Mouse (Mus musculus) lung, embryonic 14.5 days (tissue): ENCODE measurements around the gene Os9. TPM values are rescaled to one million over a fixed set of nuclear protein-coding genes. Genes with fewer than 3 reads are reported as not detected.
"Not testable (repeated sequence)": the region's sequence is repeated elsewhere in the genome, so short reads cannot be mapped to it uniquely, and the experiment has no call there.

ENCODE experiments used
- ATAC-seq: fragments of 200-750 bp; cut with Nextera tagmentation; 2 replicates; pipeline ENCODE4 v1.8.0; 2017; ENCODE audit warnings: mild to moderate bottlenecking, moderate TSS enrichment, moderate library complexity; ENCODE audit not compliant: insufficient read depth
- DNase-seq: peaks from one replicate; pipeline ENCODE4 v3.0.0-alpha.2; 2015
- H3K27ac ChIP-seq: fragments of 300-500 bp; sonication (generic); 2 replicates; pipeline ENCODE4 v1.5.1; 2014; ENCODE audit warnings: low read depth, mild to moderate bottlenecking, moderate library complexity
- H3K27me3 ChIP-seq: fragments of 300-500 bp; sonication (generic); 2 replicates; pipeline ENCODE4 v1.6.1; 2014; ENCODE audit warnings: low read length, control low read depth; ENCODE audit not compliant: insufficient read depth
- H3K36me3 ChIP-seq: fragments of 300-500 bp; sonication (generic); 2 replicates; pipeline ENCODE4 v1.6.1; 2014; ENCODE audit warnings: control low read depth; ENCODE audit not compliant: insufficient read depth
- H3K4me1 ChIP-seq: fragments of 300-500 bp; sonication (generic); 2 replicates; pipeline ENCODE4 v1.6.1; 2014; ENCODE audit warnings: antibody characterized with exemption, control low read depth; ENCODE audit not compliant: insufficient read depth
- H3K4me2 ChIP-seq: fragments of 300-500 bp; sonication (generic); 2 replicates; pipeline ENCODE4 v1.6.1; 2014; ENCODE audit warnings: mild to moderate bottlenecking
- H3K4me3 ChIP-seq: fragments of 300-500 bp; sonication (generic); 2 replicates; pipeline ENCODE4 v1.5.1; 2014; ENCODE audit warnings: low read depth, low read length
- H3K9ac ChIP-seq: fragments of 300-500 bp; sonication (generic); 2 replicates; pipeline ENCODE4 v1.6.1; 2014
- H3K9me3 ChIP-seq: fragments of 300-500 bp; sonication (generic); 2 replicates; pipeline ENCODE4 v1.6.1; 2016; ENCODE audit warnings: low read depth, low read length, control low read depth
- CTCF ChIP-seq: IDR thresholded peaks from 2 replicates; pipeline ENCODE4 v1.5.1; 2016; ENCODE audit warnings: antibody characterized with exemption, low read depth
- WGBS: fragments of 180-500 bp; shearing (Covaris S2); extraction: QIAGEN DNeasy Blood & Tissue Kit; methylation state at CpG from one replicate; pipeline ENCODE4 v1.1.7; 2014; 5-methylcytosine and 5-hydroxymethylcytosine counted together
- polyA plus RNA-seq: library from polyadenylated mRNA; unstranded; fragments of >200 nt; fragmentation: Nextera tagmentation; extraction: Ambion mirVana; gene quantifications from 2 replicates; pipeline ENCODE4 v1.2.1, GENCODE M21; 2014

Gene Os9
- polyA plus RNA-seq, 1 experiment from 2014 or later: 56.8 TPM

DNA sequence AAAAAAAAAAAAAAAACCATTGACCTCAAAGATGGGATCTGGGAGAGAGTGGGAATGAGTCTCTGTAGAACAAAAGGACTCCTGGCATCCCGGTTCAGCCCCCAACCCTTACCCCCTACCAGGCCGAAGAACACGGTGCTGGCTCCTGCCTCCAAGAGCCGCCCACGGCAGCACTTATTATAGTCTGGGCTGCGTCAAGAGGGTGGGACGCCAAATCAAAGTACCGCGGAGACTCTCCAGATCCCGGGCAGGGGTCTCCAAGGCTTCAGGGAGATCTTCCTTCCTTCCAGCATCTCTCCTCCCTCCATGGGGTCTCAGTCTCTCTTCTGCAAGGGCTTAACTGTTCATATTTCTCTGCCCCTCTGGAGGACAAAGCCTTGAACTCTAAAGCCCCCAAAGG is 43.4 kb downstream of the Os9 start:
- 0 out of 2 replicates have a peak, but pooled peaks cover 3% of the 10 kb centered on the region for H3K4me1 ChIP-seq
- H3K9ac ChIP-seq: no peak overlapping the region
- peaks cover 54% of the 10 kb centered on the region for H3K27me3 ChIP-seq
- DNase-seq (no peak), ATAC-seq (no peak)
- no peak overlapping the region for H3K4me2 ChIP-seq
- H3K4me3 ChIP-seq: no peak overlapping the region
- no peaks in the 10 kb centered on the region for H3K9me3 ChIP-seq
- TF ChIP-seq CTCF: no peak
- no peak overlapping the region for H3K27ac ChIP-seq
- 5% methylated on average over 10 of the region's 10 CpGs for WGBS
- no peaks in the 10 kb centered on the region for H3K36me3 ChIP-seq

DNA sequence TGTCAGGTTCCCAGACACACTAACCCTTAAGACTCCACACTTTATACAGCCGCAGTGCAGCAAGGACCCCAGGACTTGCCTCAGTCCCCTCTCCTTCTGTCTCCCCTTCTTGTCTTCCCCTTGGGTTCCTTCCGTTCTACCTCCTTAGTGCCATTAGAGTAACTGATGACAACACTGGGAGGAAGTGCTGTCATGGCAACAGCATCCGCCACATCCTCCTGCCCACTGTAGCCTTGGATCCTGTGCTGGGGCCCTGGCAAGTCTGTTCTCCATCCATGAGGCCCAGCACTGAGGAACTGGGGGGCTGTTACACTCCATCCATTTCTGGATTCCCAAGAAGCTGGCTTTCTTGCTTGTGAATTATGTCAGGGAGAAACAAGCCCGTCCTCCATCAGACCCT is 44.8 kb downstream of the Os9 start:
- H3K27me3 ChIP-seq: peaks cover 42% of the 10 kb centered on the region
- DNase-seq (no peak), ATAC-seq (no peak)
- WGBS: 33% methylated on average over 4 of the region's 4 CpGs
- no peak overlapping the region for H3K4me3 ChIP-seq
- no peak overlapping the region for H3K27ac ChIP-seq
- no peak overlapping the region for H3K9ac ChIP-seq
- TF ChIP-seq CTCF: no peak
- no peaks in the 10 kb centered on the region for H3K36me3 ChIP-seq
- no peak overlapping the region for H3K4me2 ChIP-seq
- 0 out of 2 replicates have a peak, but pooled peaks cover 1% of the 10 kb centered on the region for H3K4me1 ChIP-seq
- H3K9me3 ChIP-seq: no peaks in the 10 kb centered on the region

DNA sequence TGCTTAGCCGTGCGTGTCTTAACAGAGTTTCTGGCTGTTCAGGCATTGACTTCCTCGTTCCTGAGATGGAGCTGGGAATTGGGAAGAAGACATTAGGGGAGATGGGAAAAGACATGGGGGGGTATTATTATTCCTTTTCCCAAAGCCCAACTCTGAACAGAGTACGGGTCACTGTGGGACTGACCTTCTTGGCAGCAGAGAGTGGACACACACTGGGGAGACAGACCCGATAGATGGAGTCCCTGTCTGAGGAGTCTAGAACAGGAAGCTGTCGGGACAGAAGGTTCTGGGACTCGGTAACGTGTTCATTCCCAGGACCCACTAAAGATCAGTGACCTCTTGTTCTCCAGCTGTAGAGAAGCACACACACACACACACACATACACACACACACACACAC is 45.3 kb downstream of the Os9 start:
- Histone ChIP-seq H3K4me3 (no peak overlapping the region), H3K4me2 (no peak overlapping the region), H3K4me1 (0 out of 2 replicates have a peak, but pooled peaks cover 3% of the 10 kb centered on the region), H3K9me3 (no peaks in the 10 kb centered on the region), H3K27ac (no peak overlapping the region), H3K9ac (no peak overlapping the region), H3K36me3 (no peaks in the 10 kb centered on the region), H3K27me3 (peaks cover 37% of the 10 kb centered on the region)
- no peak for TF ChIP-seq CTCF
- DNase-seq (no peak), ATAC-seq (no peak)
- WGBS: 67% methylated on average over 8 of the region's 8 CpGs

DNA sequence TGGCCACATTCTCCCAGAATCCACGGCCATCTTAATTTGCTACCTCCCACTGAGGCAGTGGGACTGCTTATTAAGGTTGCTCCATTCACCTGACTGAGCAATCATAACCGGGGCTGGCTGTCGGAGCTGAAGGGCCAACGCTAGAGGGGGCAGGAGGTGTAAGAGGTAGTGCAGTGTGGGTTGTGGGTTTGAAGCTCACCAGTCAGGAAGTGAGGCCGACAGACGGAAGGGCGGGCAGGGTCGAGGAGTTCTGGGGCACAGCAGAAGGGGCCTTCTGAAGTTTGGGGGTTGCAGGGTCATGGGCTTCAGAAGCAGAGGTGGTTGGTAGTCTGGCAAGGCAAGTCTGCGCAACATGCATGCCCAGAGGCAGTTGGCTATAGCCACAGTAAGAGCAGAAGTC is 45.9 kb downstream of the Os9 start, which contains the start of gene Agap2:
Gene Agap2 (plus strand): TSS at position 205 of the 400 bp plus-strand sequence.
- peaks cover 32% of the 10 kb centered on the region for H3K27me3 ChIP-seq
- WGBS: 65% methylated on average over 9 of the region's 9 CpGs
- no peaks in the 10 kb centered on the region for H3K9me3 ChIP-seq
- H3K4me2 ChIP-seq: no peak within 1 kb of the TSS
- H3K4me1 ChIP-seq: 0 out of 2 replicates have a peak, but pooled peaks cover 3% of the 10 kb centered on the region
- no peak within 1 kb of the TSS for H3K27ac ChIP-seq
- peak; percentile 20; the same call in 1 of the 2 replicates for TF ChIP-seq CTCF
- DNase-seq (no peak), ATAC-seq (no peak)
- no peak within 1 kb of the TSS for H3K9ac ChIP-seq
- H3K4me3 ChIP-seq: no peak within 1 kb of the TSS
- H3K36me3 ChIP-seq: no peaks in the 10 kb centered on the region

DNA sequence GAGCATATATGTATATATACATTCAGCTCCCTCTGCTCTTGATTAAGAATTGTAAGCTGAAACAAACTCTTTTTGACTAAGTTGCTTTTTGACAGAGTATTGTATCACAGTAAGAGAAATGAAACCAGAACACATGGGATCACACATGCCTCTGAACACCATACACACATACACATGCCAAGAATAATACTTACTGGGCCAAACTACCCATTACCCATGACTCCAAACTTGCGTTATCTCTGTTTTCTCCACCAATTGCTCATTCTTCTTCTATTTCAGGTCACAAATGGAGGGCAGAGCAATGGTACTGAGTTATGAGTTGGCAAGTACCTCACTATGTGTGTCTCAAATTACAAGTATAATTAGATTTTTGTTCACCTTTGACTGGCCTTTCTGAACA is 47.0 kb downstream of the Os9 start:
- Histone ChIP-seq H3K9ac (no peak overlapping the region), H3K4me3 (no peak overlapping the region)
- DNase-seq: no peak

DNA sequence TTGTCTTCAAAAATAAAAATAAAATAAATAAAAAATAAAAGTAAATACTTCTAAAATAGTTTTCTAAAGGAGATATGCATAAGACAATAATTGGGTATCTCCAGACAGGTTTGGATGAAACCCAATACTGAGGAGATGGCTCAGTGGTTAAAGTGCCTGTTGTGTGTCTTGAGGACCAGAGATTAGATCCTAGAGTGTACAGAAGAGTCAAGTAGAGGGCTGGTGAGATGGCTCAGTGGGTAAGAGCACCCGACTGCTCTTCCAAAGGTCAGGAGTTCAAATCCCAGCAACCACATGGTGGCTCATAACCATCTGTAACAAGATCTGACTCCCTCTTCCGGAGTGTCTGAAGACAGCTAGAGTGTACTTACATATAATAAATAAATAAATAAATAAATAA is 48.0 kb downstream of the Os9 start:
- ATAC-seq, H3K4me2 ChIP-seq, H3K27ac ChIP-seq, H3K9ac ChIP-seq, H3K9me3 ChIP-seq, DNase-seq, H3K4me3 ChIP-seq, H3K36me3 ChIP-seq: not testable (repeated sequence)
- H3K4me1 ChIP-seq: peaks cover 11% of the 10 kb centered on the region; the same call in 1 of the 2 replicates
- 67% methylated on average over 2 of the region's 2 CpGs for WGBS
- H3K27me3 ChIP-seq: peaks cover 11% of the 10 kb centered on the region

More for the DNA sequence above, 47.0 kb downstream of the Os9 start:
- Histone ChIP-seq H3K9me3 (no peaks in the 10 kb centered on the region), H3K4me1 (0 out of 2 replicates have a peak, but pooled peaks cover 8% of the 10 kb centered on the region), H3K4me2 (no peak overlapping the region), H3K27ac (no peak overlapping the region), H3K27me3 (peaks cover 21% of the 10 kb centered on the region), H3K36me3 (no peaks in the 10 kb centered on the region)
- no peak for ATAC-seq
- 98% methylated on average over 1 of the region's 1 CpGs for WGBS
- TF ChIP-seq CTCF: no peak

DNA sequence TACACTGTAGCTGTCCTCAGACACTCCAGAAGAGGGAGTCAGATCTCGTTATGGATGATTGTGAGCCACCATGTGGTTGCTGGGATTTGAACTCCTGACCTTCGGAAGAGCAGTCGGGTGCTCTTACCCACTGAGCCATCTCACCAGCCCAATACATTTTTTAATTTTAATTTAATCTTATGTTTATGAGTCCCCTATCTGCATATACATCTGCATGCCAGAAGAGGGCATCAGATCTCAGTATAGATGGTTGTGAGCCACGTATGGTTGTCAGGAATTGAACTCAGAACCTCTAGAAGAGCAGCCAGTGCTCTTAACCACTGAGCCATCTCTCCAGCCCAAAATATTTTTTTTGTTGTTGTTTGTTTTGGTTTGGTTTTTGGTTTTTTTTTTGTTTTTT is 48.7 kb downstream of the Os9 start:
- not testable (repeated sequence) for DNase-seq, H3K27me3 ChIP-seq, ATAC-seq, H3K9me3 ChIP-seq, H3K9ac ChIP-seq, H3K4me2 ChIP-seq, H3K27ac ChIP-seq, H3K4me3 ChIP-seq
- WGBS: 77% methylated on average over 4 of the region's 4 CpGs
- H3K4me1 ChIP-seq: peaks cover 11% of the 10 kb centered on the region; the same call in 1 of the 2 replicates
- H3K36me3 ChIP-seq: peaks cover 15% of the 10 kb centered on the region
- 0 out of 2 replicates have a peak, but pooled peaks have one; percentile 16 for TF ChIP-seq CTCF
